Mouse (Mus musculus) ES-E14 (cell line): ENCODE measurements around the gene P3h3. TPM values are rescaled to one million over a fixed set of nuclear protein-coding genes. Genes with fewer than 3 reads are reported as not detected.

ENCODE experiments used
- DNase-seq: peaks from one replicate; pipeline ENCODE4 v3.0.0-alpha.2; 2013; ENCODE audit warnings: low read depth, low spot score
- H3K27ac ChIP-seq: 2 replicates; pipeline ENCODE4 v1.5.1; 2012; ENCODE audit warnings: low read depth, mild to moderate bottlenecking, low read length, moderate library complexity, mixed read lengths; ENCODE audit not compliant: poor library complexity, insufficient read depth, severe bottlenecking
- H3K36me3 ChIP-seq: 2 replicates; pipeline ENCODE4 v1.6.1; 2012; ENCODE audit warnings: mild to moderate bottlenecking, low read length, moderate library complexity, mixed read lengths; ENCODE audit not compliant: control insufficient read depth, poor library complexity, insufficient read depth, severe bottlenecking
- H3K4me1 ChIP-seq, 2 experiments: fragments of 150-350 bp in 1 of 2; sonication (generic) in 1 of 2; 2 replicates each; pipeline ENCODE4 v1.6.1; 2012; ENCODE audit warnings: low read length in 2 of 2, mild to moderate bottlenecking in 1 of 2, mixed read lengths in 1 of 2; ENCODE audit not compliant: control insufficient read depth in 2 of 2, insufficient read depth in 2 of 2, poor library complexity in 1 of 2
- H3K4me3 ChIP-seq, 2 experiments: fragments of 150-350 bp in 1 of 2; sonication (generic) in 1 of 2; 2 replicates each; pipeline ENCODE4 v1.5.1; 2012; ENCODE audit warnings: low read length in 2 of 2, low read depth in 1 of 2, mild to moderate bottlenecking in 1 of 2, mixed read lengths in 1 of 2; ENCODE audit not compliant: insufficient read depth in 1 of 2, poor library complexity in 1 of 2, severe bottlenecking in 1 of 2
- H3K9ac ChIP-seq: 2 replicates; pipeline ENCODE4 v1.6.1; 2012; ENCODE audit warnings: low read depth, mild to moderate bottlenecking, low read length, mixed read lengths; ENCODE audit not compliant: poor library complexity, insufficient read depth, severe bottlenecking
- H3K9me3 ChIP-seq: fragments of 150-350 bp; sonication (generic); 2 replicates; pipeline ENCODE4 v1.6.1; 2012; ENCODE audit warnings: low read depth, mild to moderate bottlenecking, low read length; ENCODE audit not compliant: control insufficient read depth, insufficient read depth
- CHD2 ChIP-seq: IDR thresholded peaks from 2 replicates; pipeline ENCODE4 v1.6.1; 2014; ENCODE audit warnings: mild to moderate bottlenecking, low read depth, low read length, inconsistent platforms
- HCFC1 ChIP-seq: IDR thresholded peaks from 2 replicates; pipeline ENCODE4 v1.6.1; 2012; ENCODE audit warnings: low read length, inconsistent platforms, borderline replicate concordance; ENCODE audit not compliant: insufficient read depth
- MAFK ChIP-seq: IDR thresholded peaks from 2 replicates; pipeline ENCODE4 v1.6.1; 2014; ENCODE audit warnings: mild to moderate bottlenecking, low read depth, low read length, inconsistent platforms; ENCODE audit not compliant: insufficient read depth
- ZC3H11A ChIP-seq: IDR thresholded peaks from 2 replicates; pipeline ENCODE4 v1.6.1; 2012; ENCODE audit warnings: low read depth, mild to moderate bottlenecking, inconsistent platforms, low read length, borderline replicate concordance
- ZNF384 ChIP-seq: IDR thresholded peaks from 2 replicates; pipeline ENCODE4 v1.6.1; 2012; ENCODE audit warnings: low read depth, low read length, inconsistent platforms
- in situ Hi-C, 2 experiments: fragments of 600-800 bp; cut with MboI; formaldehyde crosslinking; loops; one replicate each; pipeline ENCODE4 v1.15.1; 2025; ENCODE audit warnings: low sequenced_read_pairs in 2 of 2, inconsistent platforms in 1 of 2; ENCODE audit not compliant: unreplicated experiment in 2 of 2
- total RNA-seq: library from RNA; depleted of rRNA; stranded (reverse); fragments of 300-350 nt; gene quantifications from 2 replicates; pipeline ENCODE4 v1.2.3, GENCODE M21; 2012

P3h3 gene
- total RNA-seq, 1 experiment = 10.1 TPM

DNA sequence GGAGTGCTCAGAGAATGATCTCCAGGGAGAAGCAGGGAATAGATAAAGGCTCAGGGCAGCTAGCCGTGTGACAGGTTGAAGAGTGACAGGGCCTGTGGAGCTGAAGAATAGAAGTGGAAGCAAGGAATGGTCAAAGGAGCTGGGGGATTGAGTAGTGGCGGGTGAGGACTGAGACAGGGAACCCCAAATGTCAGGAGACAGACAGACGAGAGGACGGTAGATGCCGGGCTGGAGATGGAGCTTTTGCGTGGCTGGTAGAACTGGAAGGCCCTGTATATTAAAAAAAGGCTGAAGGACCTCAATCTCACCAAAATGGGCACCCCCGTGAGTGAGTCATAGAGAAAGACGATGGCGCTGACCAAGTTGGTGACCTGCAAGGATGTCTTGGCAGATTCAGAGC is 3.0 kb upstream of the P3h3 start:
- Histone ChIP-seq H3K4me3 (no peak overlapping the region), H3K27ac (no peak overlapping the region)

GRCm38 (mm10) chr6:124859725-124860124 is 2.2 kb upstream of the P3h3 start:
- H3K9ac ChIP-seq = no peak overlapping the region
- peaks cover 7 to 44% of the 10 kb centered on the region in 2 experiments for H3K4me1 ChIP-seq
- H3K27ac ChIP-seq = no peak overlapping the region
- TF ChIP-seq ZNF384 (no peak), CHD2 (no peak), MAFK (no peak), ZC3H11A (peak; percentile 53; the same call in 1 of the 2 replicates)
- in situ Hi-C loops = no loop called here
- peak; percentile 68 for DNase-seq
- no peaks in the 10 kb centered on the region; the same call in 1 of the 2 replicates for H3K36me3 ChIP-seq
- H3K9me3 ChIP-seq = no peaks in the 10 kb centered on the region
- peak overlapping the region in 1 of 2 experiments; percentile 35; a peak in 2 of 4 replicates for H3K4me3 ChIP-seq

More for the DNA sequence above, 3.0 kb upstream of the P3h3 start:
- Histone ChIP-seq H3K9me3 (no peaks in the 10 kb centered on the region), H3K4me1 (peaks cover 7 to 39% of the 10 kb centered on the region in 2 experiments), H3K9ac (no peak overlapping the region), H3K36me3 (no peaks in the 10 kb centered on the region; the same call in 1 of the 2 replicates)
- TF ChIP-seq CHD2 (no peak), HCFC1 (no peak), MAFK (no peak), ZC3H11A (no peak), ZNF384 (no peak)
- in situ Hi-C loops = no loop called here
- no peak for DNase-seq

GRCm38 (mm10) chr6:124858561-124859318 is 1.2 kb upstream of the P3h3 start:
- TF ChIP-seq HCFC1 (no peak), ZC3H11A (no peak)
- H3K4me3 ChIP-seq = no peak overlapping the region
- peaks cover 7 to 47% of the 10 kb centered on the region in 2 experiments for H3K4me1 ChIP-seq
- no peaks in the 10 kb centered on the region; the same call in 1 of the 2 replicates for H3K36me3 ChIP-seq
- no peaks in the 10 kb centered on the region for H3K9me3 ChIP-seq
- H3K27ac ChIP-seq = no peak overlapping the region
- no peak overlapping the region for H3K9ac ChIP-seq
- in situ Hi-C loops = no loop called here
- DNase-seq = no peak

GRCm38 (mm10) chr6:124857840-124858530 is 433 bp upstream of the P3h3 start:
- no peaks in the 10 kb centered on the region; the same call in 1 of the 2 replicates for H3K36me3 ChIP-seq
- TF ChIP-seq HCFC1 = no peak
- TF ChIP-seq ZNF384 = no peak
- TF ChIP-seq CHD2 = no peak
- TF ChIP-seq ZC3H11A = no peak
- TF ChIP-seq MAFK = no peak
- H3K4me1 ChIP-seq = peaks cover 7 to 45% of the 10 kb centered on the region in 2 experiments
- no peak overlapping the region for H3K27ac ChIP-seq
- peak overlapping the region; percentile 50 for H3K9ac ChIP-seq
- in situ Hi-C loops = no loop called here
- H3K4me3 ChIP-seq = peak overlapping the region; percentile 79 to 81
- no peaks in the 10 kb centered on the region for H3K9me3 ChIP-seq
- DNase-seq = no peak
